Mouse (Mus musculus) neural tube, embryonic 15.5 days (tissue): ENCODE measurements at regions not wholly inside any gene's neighbourhood (a gene's known extent, or its start where the extent isn't known, plus 50 kb on each side); places are given as distances from the start of the nearest gene placed in this dataset.

ENCODE experiments used
- ATAC-seq: fragments of 200-750 bp; cut with Nextera tagmentation; 2 replicates; pipeline ENCODE4 v1.8.0; 2017; ENCODE audit warnings: mild to moderate bottlenecking, moderate TSS enrichment, moderate library complexity; ENCODE audit not compliant: low FRiP score
- H3K27ac ChIP-seq: fragments of 300-500 bp; sonication (generic); replicated peaks from 2 replicates; pipeline ENCODE4 v1.5.1; 2015; ENCODE audit warnings: mild to moderate bottlenecking, inconsistent platforms
- H3K27me3 ChIP-seq: fragments of 300-500 bp; sonication (generic); replicated peaks from 2 replicates; pipeline ENCODE4 v1.6.1; 2015; ENCODE audit warnings: inconsistent platforms
- H3K36me3 ChIP-seq: fragments of 300-500 bp; sonication (generic); 2 replicates; pipeline ENCODE4 v1.6.1; 2015; ENCODE audit warnings: inconsistent platforms
- H3K4me1 ChIP-seq: fragments of 300-500 bp; sonication (generic); 2 replicates; pipeline ENCODE4 v1.6.1; 2015; ENCODE audit warnings: inconsistent platforms
- H3K4me2 ChIP-seq: fragments of 300-500 bp; sonication (generic); 2 replicates; pipeline ENCODE4 v1.6.1; 2015; ENCODE audit warnings: inconsistent platforms, mild to moderate bottlenecking, moderate library complexity
- H3K4me3 ChIP-seq: fragments of 300-500 bp; sonication (generic); replicated peaks from 2 replicates; pipeline ENCODE4 v1.5.1; 2015; ENCODE audit warnings: mild to moderate bottlenecking, inconsistent platforms
- H3K9ac ChIP-seq: fragments of 300-500 bp; sonication (generic); replicated peaks from 2 replicates; pipeline ENCODE4 v1.6.1; 2015; ENCODE audit warnings: mild to moderate bottlenecking, inconsistent platforms
- H3K9me3 ChIP-seq: fragments of 300-500 bp; sonication (generic); replicated peaks from 2 replicates; pipeline ENCODE4 v1.6.1; 2016; ENCODE audit warnings: inconsistent platforms
- WGBS: fragments of 180-500 bp; shearing (Covaris S2); methylation state at CpG from one replicate; pipeline ENCODE4 v1.1.7; 2015; ENCODE audit warnings: mixed read lengths; 5-methylcytosine and 5-hydroxymethylcytosine counted together

DNA sequence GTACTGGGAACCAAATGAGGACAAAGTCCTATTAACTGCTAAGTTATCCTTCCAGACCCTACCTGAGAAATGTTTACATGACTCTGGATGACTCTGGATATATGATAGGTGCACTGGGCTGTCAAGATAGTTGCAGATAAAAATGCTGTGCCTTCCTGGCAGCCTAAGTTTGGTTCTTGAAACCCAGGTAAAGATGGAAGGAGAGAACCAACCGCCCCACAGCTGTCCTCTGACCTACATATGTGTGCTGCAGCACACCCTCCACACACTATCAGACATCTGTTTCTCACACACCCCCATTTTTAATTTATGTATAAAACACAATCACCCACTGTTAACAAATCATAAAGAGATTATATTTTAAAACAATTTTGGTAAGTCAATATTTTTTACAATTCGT is 533.4 kb upstream of the Nrp1 start:
- H3K9ac ChIP-seq, result no peak overlapping the region
- ATAC-seq, result no peak
- H3K27me3 ChIP-seq, result no peaks in the 10 kb centered on the region
- H3K4me2 ChIP-seq, result no peak overlapping the region
- no peak overlapping the region for H3K4me3 ChIP-seq
- WGBS, result 88% methylated on average over 2 of the region's 2 CpGs
- no peaks in the 10 kb centered on the region for H3K4me1 ChIP-seq
- no peaks in the 10 kb centered on the region for H3K36me3 ChIP-seq
- H3K27ac ChIP-seq, result no peak overlapping the region
- H3K9me3 ChIP-seq, result no peaks in the 10 kb centered on the region

DNA sequence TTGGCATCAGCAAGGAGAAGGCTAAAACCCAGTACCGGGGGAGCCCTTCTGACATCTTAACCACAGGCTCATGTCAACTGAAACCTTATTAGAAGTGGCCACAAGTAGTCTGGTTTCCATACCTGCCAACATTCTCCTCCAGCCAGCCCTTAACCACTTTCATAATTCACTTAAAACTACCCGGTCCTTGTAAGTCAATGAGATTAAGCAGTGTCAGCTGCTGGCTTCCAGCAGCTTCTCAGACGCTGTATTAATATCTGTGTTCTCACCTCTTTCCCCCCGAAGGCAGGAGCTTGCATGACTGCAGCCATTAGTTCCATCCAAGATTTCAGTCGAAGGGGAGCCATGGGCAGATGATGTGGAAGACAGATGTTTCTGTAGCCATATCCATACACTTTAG is 530.6 kb upstream of the Nrp1 start:
- ATAC-seq, result no peak
- H3K4me3 ChIP-seq, result no peak overlapping the region
- no peaks in the 10 kb centered on the region for H3K9me3 ChIP-seq
- WGBS, result 78% methylated on average over 5 of the region's 5 CpGs
- H3K36me3 ChIP-seq, result no peaks in the 10 kb centered on the region
- H3K27ac ChIP-seq, result no peak overlapping the region
- no peak overlapping the region for H3K4me2 ChIP-seq
- H3K9ac ChIP-seq, result no peak overlapping the region
- H3K27me3 ChIP-seq, result no peaks in the 10 kb centered on the region
- H3K4me1 ChIP-seq, result no peaks in the 10 kb centered on the region

- WGBS, result 95% methylated on average over 1 of the region's 1 CpGs
- H3K4me1 ChIP-seq, result no peaks in the 10 kb centered on the region
- no peak overlapping the region for H3K4me3 ChIP-seq
- H3K27me3 ChIP-seq, result no peaks in the 10 kb centered on the region
- no peak overlapping the region for H3K9ac ChIP-seq
- no peaks in the 10 kb centered on the region for H3K36me3 ChIP-seq
- H3K27ac ChIP-seq, result no peak overlapping the region
- no peaks in the 10 kb centered on the region for H3K9me3 ChIP-seq
- ATAC-seq, result no peak
- no peak overlapping the region for H3K4me2 ChIP-seq
Measured at GRCm38 (mm10) chr8:127829659-127830058, 528.7 kb upstream of the Nrp1 start.

DNA sequence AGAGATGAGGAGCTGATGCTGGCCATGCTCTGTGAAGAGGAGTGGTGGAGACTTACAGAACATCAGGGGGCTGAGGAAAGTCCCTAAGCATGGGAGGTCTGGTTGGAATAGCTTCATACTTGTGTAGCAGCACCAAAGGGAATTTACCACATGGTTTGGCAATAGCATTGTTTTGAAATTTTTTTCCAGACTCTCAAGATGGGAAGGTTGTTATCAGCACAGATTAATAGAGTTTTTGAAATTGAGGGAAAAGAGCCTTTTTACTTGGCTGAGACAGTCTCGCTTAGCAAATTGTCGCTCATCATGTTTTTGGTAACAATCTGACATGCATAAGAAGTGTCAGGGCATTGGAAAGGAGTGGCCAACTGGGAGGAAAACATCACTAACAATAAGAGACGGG is 524.4 kb upstream of the Nrp1 start:
- Histone ChIP-seq H3K9ac (no peak overlapping the region), H3K4me3 (no peak overlapping the region), H3K27me3 (no peaks in the 10 kb centered on the region), H3K4me2 (no peak overlapping the region), H3K36me3 (no peaks in the 10 kb centered on the region), H3K27ac (no peak overlapping the region), H3K9me3 (no peaks in the 10 kb centered on the region), H3K4me1 (no peaks in the 10 kb centered on the region)
- no peak for ATAC-seq
- WGBS, result 78% methylated on average over 3 of the region's 3 CpGs

- Histone ChIP-seq H3K4me3 (no peak overlapping the region), H3K9me3 (no peaks in the 10 kb centered on the region), H3K4me1 (no peaks in the 10 kb centered on the region), H3K9ac (no peak overlapping the region), H3K4me2 (no peak overlapping the region), H3K27ac (no peak overlapping the region), H3K27me3 (no peaks in the 10 kb centered on the region), H3K36me3 (no peaks in the 10 kb centered on the region)
- 84% methylated on average over 6 of the region's 6 CpGs for WGBS
- no peak for ATAC-seq
Measured at GRCm38 (mm10) chr8:127836410-127837206, 521.8 kb upstream of the Nrp1 start.

- H3K9me3 ChIP-seq, result no peaks in the 10 kb centered on the region
- no peaks in the 10 kb centered on the region for H3K4me1 ChIP-seq
- no peak overlapping the region for H3K4me3 ChIP-seq
- no peak for ATAC-seq
- H3K36me3 ChIP-seq, result no peaks in the 10 kb centered on the region
- H3K27me3 ChIP-seq, result no peaks in the 10 kb centered on the region
- H3K27ac ChIP-seq, result no peak overlapping the region
- no peak overlapping the region for H3K4me2 ChIP-seq
- no peak overlapping the region for H3K9ac ChIP-seq
Measured at GRCm38 (mm10) chr8:127838311-127838710, 520.1 kb upstream of the Nrp1 start.

- WGBS, result 70% methylated on average over 9 of the region's 9 CpGs
- Histone ChIP-seq H3K27me3 (no peaks in the 10 kb centered on the region), H3K4me2 (no peak overlapping the region), H3K9me3 (no peaks in the 10 kb centered on the region), H3K27ac (no peak overlapping the region), H3K9ac (no peak overlapping the region), H3K4me3 (no peak overlapping the region), H3K4me1 (no peaks in the 10 kb centered on the region), H3K36me3 (no peaks in the 10 kb centered on the region)
- ATAC-seq, result no peak
Measured at GRCm38 (mm10) chr8:127847332-127848018, 510.9 kb upstream of the Nrp1 start.

DNA sequence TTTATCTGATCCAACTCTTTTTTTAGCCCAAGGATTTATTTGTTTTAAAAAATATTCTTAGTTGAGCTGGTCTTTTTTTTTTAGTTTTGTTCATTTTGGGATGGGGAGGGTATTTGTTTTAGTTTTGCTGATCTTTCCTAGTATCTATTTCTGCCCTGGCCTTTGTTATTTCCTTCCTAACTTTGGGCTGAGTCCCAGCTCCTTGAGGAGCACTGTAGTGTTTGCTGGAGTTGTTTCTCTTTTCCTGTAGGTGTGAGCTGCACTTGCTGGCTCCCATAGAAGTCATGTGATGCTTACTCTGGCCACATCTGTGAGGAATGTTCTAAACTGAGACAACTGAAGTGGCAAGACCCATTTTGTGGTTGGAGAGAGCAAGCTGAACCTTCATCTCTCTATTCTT is 508.5 kb upstream of the Nrp1 start:
- ATAC-seq, result no peak

GRCm38 (mm10) chr8:127855653-127856300 is 502.6 kb upstream of the Nrp1 start:
- ATAC-seq, result no peak
- Histone ChIP-seq H3K4me2 (no peak overlapping the region), H3K4me3 (no peak overlapping the region), H3K27ac (no peak overlapping the region), H3K9me3 (no peaks in the 10 kb centered on the region), H3K36me3 (no peaks in the 10 kb centered on the region), H3K4me1 (no peaks in the 10 kb centered on the region; the same call in 1 of the 2 replicates), H3K9ac (no peak overlapping the region), H3K27me3 (no peaks in the 10 kb centered on the region)
- 47% methylated on average over 4 of the region's 4 CpGs for WGBS

More for the DNA sequence above, 508.5 kb upstream of the Nrp1 start:
- Histone ChIP-seq H3K4me3 (no peak overlapping the region), H3K27me3 (no peaks in the 10 kb centered on the region), H3K4me1 (no peaks in the 10 kb centered on the region), H3K27ac (no peak overlapping the region), H3K4me2 (no peak overlapping the region), H3K9ac (no peak overlapping the region), H3K9me3 (no peaks in the 10 kb centered on the region), H3K36me3 (no peaks in the 10 kb centered on the region)

GRCm38 (mm10) chr8:127856351-127857135 is 501.9 kb upstream of the Nrp1 start:
- Histone ChIP-seq H3K36me3 (no peaks in the 10 kb centered on the region), H3K9me3 (no peaks in the 10 kb centered on the region), H3K27me3 (no peaks in the 10 kb centered on the region), H3K4me3 (no peak overlapping the region), H3K4me1 (no peaks in the 10 kb centered on the region; the same call in 1 of the 2 replicates), H3K9ac (no peak overlapping the region), H3K27ac (no peak overlapping the region), H3K4me2 (no peak overlapping the region)
- ATAC-seq, result no peak
- WGBS, result 60% methylated on average over 5 of the region's 5 CpGs

GRCm38 (mm10) chr8:127859036-127859435 is 499.4 kb upstream of the Nrp1 start:
- H3K4me1 ChIP-seq, result no peaks in the 10 kb centered on the region; the same call in 1 of the 2 replicates
- no peaks in the 10 kb centered on the region for H3K27me3 ChIP-seq
- H3K27ac ChIP-seq, result no peak overlapping the region
- 77% methylated on average over 3 of the region's 3 CpGs for WGBS
- H3K36me3 ChIP-seq, result no peaks in the 10 kb centered on the region
- no peak overlapping the region for H3K4me2 ChIP-seq
- no peak for ATAC-seq
- no peak overlapping the region for H3K9ac ChIP-seq
- no peak overlapping the region for H3K4me3 ChIP-seq
- no peaks in the 10 kb centered on the region for H3K9me3 ChIP-seq
